ENCODE assay signal across 8 mouse cellular contexts in the genomic region with DNA sequence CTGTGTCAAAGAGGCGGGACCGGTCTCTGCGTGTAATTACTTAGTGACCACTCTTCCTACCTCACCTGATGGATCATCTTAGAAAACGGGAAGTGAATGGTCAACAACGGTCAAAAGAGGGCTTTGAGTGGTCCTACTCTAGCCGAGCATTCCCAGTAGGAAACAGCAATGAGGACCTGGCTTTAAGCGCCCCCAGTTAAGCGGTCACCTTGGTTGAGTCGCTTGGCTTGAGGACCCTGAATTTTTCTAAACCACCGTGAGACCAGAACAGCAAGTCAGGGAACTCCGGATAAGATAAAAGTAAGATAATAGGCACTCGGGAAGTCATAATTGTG. TPM values are rescaled to one million over a fixed set of nuclear protein-coding genes. Genes with fewer than 3 reads are reported as not detected.
DNase-seq lines count a peak whose midpoint lies in the region; ATAC-seq and TF ChIP-seq lines count a peak whose summit lies in the region.

No protein-coding gene starts in this region.

- H3K4me1 ChIP-seq in lung, embryonic 14.5 days (ENCODE audit: insufficient read depth) = no peaks in the 10 kb centered on the region
- peaks cover 20% of the 10 kb centered on the region for H3K4me1 ChIP-seq in forebrain, embryonic 10.5 days
- 0 out of 2 replicates have a peak, but pooled peaks cover 7% of the 10 kb centered on the region for H3K4me1 ChIP-seq in limb, embryonic 10.5 days
- H3K4me1 ChIP-seq in neural tube, embryonic 15.5 days = peaks cover 10% of the 10 kb centered on the region

- H3K36me3 ChIP-seq in lung, embryonic 14.5 days (ENCODE audit: insufficient read depth) = peaks cover 3% of the 10 kb centered on the region; the same call in 1 of the 2 replicates
- peaks cover 6% of the 10 kb centered on the region for H3K36me3 ChIP-seq in forebrain, embryonic 10.5 days (replicated peaks)
- H3K36me3 ChIP-seq in limb, embryonic 10.5 days = peaks cover 4% of the 10 kb centered on the region; the same call in 1 of the 2 replicates
- no peaks in the 10 kb centered on the region for H3K36me3 ChIP-seq in neural tube, embryonic 15.5 days

- no peak for TF ChIP-seq CTCF in lung, embryonic 14.5 days (IDR thresholded peaks at IDR 0.05; ENCODE audit: low read depth)

- no peak for DNase-seq in lung, embryonic 14.5 days
- no peak for DNase-seq in lung, postnatal 14 days
- DNase-seq in forebrain, embryonic 10.5 days (ENCODE audit: extremely low spot score, low spot score) = no peak
- no peak for DNase-seq in limb, embryonic 10.5 days (ENCODE audit: low spot score)
- no peak for DNase-seq in cerebellum, postnatal 4 days (ENCODE audit: low spot score in 2 of 2)
- DNase-seq in gastrocnemius, adult 8-10 months (ENCODE audit: low spot score in 2 of 2) = no peak
- no peak for DNase-seq in left cerebral cortex, adult 18-20 months (ENCODE audit: low spot score in 2 of 2)

- ATAC-seq in lung, embryonic 14.5 days (ENCODE audit: insufficient read depth) = no peak
- no peak; the same call in 1 of the 2 replicates for ATAC-seq in neural tube, embryonic 15.5 days (ENCODE audit: low FRiP score)

- H3K27ac ChIP-seq in lung, embryonic 14.5 days (ENCODE audit: low read depth) = no peak overlapping the region; the same call in 1 of the 2 replicates
- H3K27ac ChIP-seq in forebrain, embryonic 10.5 days = peak overlapping the region; percentile 96
- peak overlapping the region; percentile 99 for H3K27ac ChIP-seq in limb, embryonic 10.5 days
- peak overlapping the region; percentile 98 for H3K27ac ChIP-seq in neural tube, embryonic 15.5 days (replicated peaks)

- H3K9me3 ChIP-seq in lung, embryonic 14.5 days (ENCODE audit: low read depth, low read length) = no peaks in the 10 kb centered on the region
- no peaks in the 10 kb centered on the region for H3K9me3 ChIP-seq in forebrain, embryonic 10.5 days
- no peaks in the 10 kb centered on the region for H3K9me3 ChIP-seq in limb, embryonic 10.5 days (replicated peaks)
- H3K9me3 ChIP-seq in neural tube, embryonic 15.5 days (replicated peaks) = no peaks in the 10 kb centered on the region

- WGBS in lung, embryonic 14.5 days = 1% methylated on average over 12 of the region's 12 CpGs
- WGBS in forebrain, embryonic 10.5 days = 7% methylated on average over 12 of the region's 12 CpGs
- WGBS in limb, embryonic 10.5 days = 6% methylated on average over 12 of the region's 12 CpGs
- 5% methylated on average over 12 of the region's 12 CpGs for WGBS in neural tube, embryonic 15.5 days

- peak overlapping the region; percentile 74 for H3K4me2 ChIP-seq in lung, embryonic 14.5 days
- H3K4me2 ChIP-seq in neural tube, embryonic 15.5 days = peak overlapping the region; percentile 72

- no peaks in the 10 kb centered on the region for H3K27me3 ChIP-seq in lung, embryonic 14.5 days (ENCODE audit: insufficient read depth, low read length)
- no peaks in the 10 kb centered on the region for H3K27me3 ChIP-seq in forebrain, embryonic 10.5 days (ENCODE audit: poor library complexity, severe bottlenecking)
- H3K27me3 ChIP-seq in limb, embryonic 10.5 days (ENCODE audit: low read depth, poor library complexity, severe bottlenecking) = no peaks in the 10 kb centered on the region
- H3K27me3 ChIP-seq in neural tube, embryonic 15.5 days (replicated peaks) = no peaks in the 10 kb centered on the region

- H3K4me3 ChIP-seq in lung, embryonic 14.5 days (ENCODE audit: low read depth, low read length) = peak overlapping the region; percentile 75
- H3K4me3 ChIP-seq in forebrain, embryonic 10.5 days = peak overlapping the region; percentile 65
- H3K4me3 ChIP-seq in limb, embryonic 10.5 days = peak overlapping the region; percentile 87
- peak overlapping the region; percentile 89 for H3K4me3 ChIP-seq in neural tube, embryonic 15.5 days (replicated peaks)

- H3K9ac ChIP-seq in lung, embryonic 14.5 days = peak overlapping the region; percentile 92
- peak overlapping the region; percentile 91 for H3K9ac ChIP-seq in neural tube, embryonic 15.5 days (replicated peaks)

RNA-seq across cellular contexts. Expression of gene Galc, which starts 0.2 kb away (rescaled TPM):
- polyA plus RNA-seq in lung, embryonic 14.5 days (2014; fragmentation: Nextera tagmentation; extraction: Ambion mirVana) = 10.5 and 10.6 TPM in 2 replicates
- polyA plus RNA-seq in forebrain, embryonic 10.5 days (2016; fragmentation: Nextera tagmentation; extraction: Ambion mirVana) = 14.0 and 14.9 TPM in 2 replicates
- polyA plus RNA-seq in limb, embryonic 10.5 days (2016; fragmentation: Nextera tagmentation; extraction: Ambion mirVana) = 10.1 and 12.0 TPM in 2 replicates
- 9.1 and 10.5 TPM in 2 replicates for polyA plus RNA-seq in neural tube, embryonic 15.5 days (2015; fragmentation: Nextera tagmentation; extraction: Ambion mirVana)
- 1 to 10 TPM; 4.7 to 5.5 (median 5.0) TPM for total RNA-seq in gastrocnemius, adult 8-10 months (2022)
- total RNA-seq in left cerebral cortex, adult 18-20 months (2021) = 10 to 100 TPM; 20.8 to 22.3 TPM

RNA-seq across cellular contexts. Expression of gene Gpr65, which starts 8.9 kb away (rescaled TPM):
- polyA plus RNA-seq in lung, embryonic 14.5 days (2014; fragmentation: Nextera tagmentation; extraction: Ambion mirVana) = 0.84 and 1.9 TPM in 2 replicates
- 0.26 and 0.28 TPM in 2 replicates for polyA plus RNA-seq in forebrain, embryonic 10.5 days (2016; fragmentation: Nextera tagmentation; extraction: Ambion mirVana)
- 0.14 and 0.33 TPM in 2 replicates for polyA plus RNA-seq in limb, embryonic 10.5 days (2016; fragmentation: Nextera tagmentation; extraction: Ambion mirVana)
- 0.31 and 3.3 TPM in 2 replicates for polyA plus RNA-seq in neural tube, embryonic 15.5 days (2015; fragmentation: Nextera tagmentation; extraction: Ambion mirVana)
- under 1 TPM in 1 of 4 experiments, not detected in 3; 0.15 TPM for total RNA-seq in gastrocnemius, adult 8-10 months (2022)
- total RNA-seq in left cerebral cortex, adult 18-20 months (2021) = not detected
